Mouse (Mus musculus): ENCODE results near the gene Mrpl10. TPM values are rescaled to one million over a fixed set of nuclear protein-coding genes. Genes with fewer than 3 reads are reported as not detected.

The Mrpl10 gene
- total RNA-seq (2021): 10 to 100 TPM; 36.9 to 50.7 TPM
- long read RNA-seq, experiment 1, transcript Mrpl10-201 (5 exons, 1,708 nt): major isoform, 23 of 30 reads
- long read RNA-seq, experiment 1, partial matches to known transcripts: 2 of 30 reads
- long read RNA-seq, experiment 1, other reads (novel, unspliced or antisense): 5 of 30 reads
- long read RNA-seq, experiment 2, transcript Mrpl10-201 (5 exons, 1,708 nt): major isoform, 38 of 46 reads
- long read RNA-seq, experiment 2, partial matches to known transcripts: 0 of 46 reads
- long read RNA-seq, experiment 2, other reads (novel, unspliced or antisense): 8 of 46 reads

DNA sequence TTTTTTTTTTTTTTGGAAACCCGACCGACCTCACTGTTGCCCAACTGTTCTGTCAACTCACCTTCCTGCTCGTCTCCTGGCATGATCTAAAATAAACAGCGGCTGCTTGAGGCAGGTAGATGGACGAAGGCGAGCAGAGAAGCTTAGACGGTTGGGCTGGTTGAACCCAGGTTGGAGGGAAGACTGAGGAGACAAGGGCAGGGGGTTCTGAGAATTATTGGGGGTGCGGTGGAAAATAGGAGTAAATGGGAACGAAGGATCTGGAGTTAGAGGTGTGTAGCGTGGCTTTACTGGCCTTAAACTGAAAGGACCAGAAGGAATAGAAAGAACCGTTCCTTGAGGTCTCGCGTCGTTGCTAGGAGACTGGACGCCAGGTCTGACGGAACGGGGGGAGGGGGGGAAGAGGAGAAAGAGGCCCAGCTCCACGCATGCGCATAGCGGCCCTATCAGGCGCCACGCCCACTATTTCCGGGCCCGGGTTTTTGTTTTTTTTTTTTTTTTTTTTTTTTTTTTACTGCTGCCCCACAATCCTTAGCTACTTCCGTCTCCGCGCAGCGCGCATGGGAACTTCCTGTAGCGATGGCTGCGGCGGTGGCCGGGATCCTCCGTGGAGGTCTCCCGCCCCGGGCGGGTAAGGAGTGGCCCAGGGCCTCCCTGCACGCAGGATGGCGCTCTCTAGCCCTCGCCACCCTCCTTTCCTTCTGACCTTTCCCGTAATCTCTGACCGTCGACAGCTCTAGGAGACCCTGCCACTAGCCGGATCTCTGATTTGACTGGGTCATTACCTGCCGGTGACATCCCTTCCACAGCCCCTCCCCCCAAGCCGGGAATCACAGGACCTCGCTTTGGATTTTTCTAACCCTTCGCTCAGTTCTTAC lies at the start of gene Mrpl10, which contains the start of gene Lrrc46:
Gene Mrpl10 (plus strand): TSS at position 539 of the 878 bp plus-strand sequence.
Gene Lrrc46 (minus strand): TSS at position 386 of the 878 bp plus-strand sequence.
- H3K27ac ChIP-seq: peak within 1 kb of the TSS; percentile 96
- intact Hi-C loops (cut with DNase I): no loop called here
- TF ChIP-seq CTCF (IDR thresholded peaks at IDR 0.05): no peak
- H3K4me3 ChIP-seq: peak within 1 kb of the TSS; percentile 74
- DNase-seq: peak; percentile 93

DNA sequence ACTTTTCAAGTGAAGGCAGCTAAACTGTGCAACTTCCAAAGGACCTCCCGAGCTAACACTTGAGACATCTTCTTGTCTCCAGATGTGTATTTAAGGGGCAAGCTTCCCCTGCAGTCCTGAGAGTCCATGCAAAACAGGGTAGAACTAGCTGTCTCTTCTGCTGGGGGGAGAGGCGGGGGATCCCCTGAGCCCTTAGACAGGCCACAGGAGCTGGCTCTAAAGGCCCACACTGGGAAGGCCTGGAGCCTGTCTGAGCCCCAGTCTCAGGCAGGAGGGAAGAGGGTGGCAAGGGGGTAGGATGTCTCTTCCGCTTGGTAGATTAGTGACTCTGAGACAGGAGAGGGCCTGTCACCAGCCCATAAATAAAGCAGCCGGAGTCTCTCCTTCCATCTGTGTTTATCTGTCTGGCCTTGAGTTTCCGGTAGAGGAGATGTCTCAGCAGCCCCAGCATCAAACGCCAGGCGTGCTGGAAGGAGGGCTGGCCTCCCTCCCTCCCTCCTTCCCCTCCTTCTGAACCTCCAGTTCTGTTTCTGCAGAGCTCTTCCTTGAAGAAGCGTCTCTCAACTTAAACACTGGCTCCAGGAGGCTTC lies 48.5 kb upstream of the Mrpl10 start:
- DNase-seq: no peak
- intact Hi-C loops (cut with DNase I): no loop called here
- no peak overlapping the region for H3K4me3 ChIP-seq
- peak overlapping the region; percentile 38 for H3K27ac ChIP-seq
- TF ChIP-seq CTCF (IDR thresholded peaks at IDR 0.05): no peak

DNA sequence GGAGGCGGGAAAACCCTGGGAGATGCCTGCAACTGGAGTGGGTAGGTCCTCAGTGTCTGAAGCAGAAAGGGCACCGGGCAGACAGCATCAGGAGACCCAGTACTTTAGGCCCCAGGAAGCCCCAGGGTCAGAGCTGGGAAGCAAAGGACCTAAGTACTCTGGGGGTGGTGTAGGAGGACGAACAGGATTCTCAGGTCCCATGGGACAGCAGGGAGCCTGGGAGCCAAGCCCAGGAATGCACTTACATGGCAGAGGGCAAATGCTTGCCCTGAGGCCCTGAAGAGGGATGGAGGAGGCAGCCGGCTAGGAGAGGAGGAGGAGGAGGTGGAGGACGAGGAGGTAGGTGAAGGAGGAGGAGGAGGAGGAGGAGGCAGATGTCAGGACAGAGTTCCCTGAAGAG lies 46.3 kb upstream of the Mrpl10 start:
- Histone ChIP-seq H3K4me3 (no peak overlapping the region), H3K27ac (no peak overlapping the region)
- intact Hi-C loops (cut with DNase I): no loop called here
- DNase-seq: no peak
- no peak for TF ChIP-seq CTCF (IDR thresholded peaks at IDR 0.05)

- intact Hi-C loops (cut with DNase I): no loop called here
- DNase-seq: no peak
- TF ChIP-seq CTCF (IDR thresholded peaks at IDR 0.05): no peak
- no peak overlapping the region for H3K4me3 ChIP-seq
- H3K27ac ChIP-seq: no peak overlapping the region
These were observed 45.3 kb upstream of the Mrpl10 start for GRCm38 (mm10) chr11:96995836-96996772.

DNA sequence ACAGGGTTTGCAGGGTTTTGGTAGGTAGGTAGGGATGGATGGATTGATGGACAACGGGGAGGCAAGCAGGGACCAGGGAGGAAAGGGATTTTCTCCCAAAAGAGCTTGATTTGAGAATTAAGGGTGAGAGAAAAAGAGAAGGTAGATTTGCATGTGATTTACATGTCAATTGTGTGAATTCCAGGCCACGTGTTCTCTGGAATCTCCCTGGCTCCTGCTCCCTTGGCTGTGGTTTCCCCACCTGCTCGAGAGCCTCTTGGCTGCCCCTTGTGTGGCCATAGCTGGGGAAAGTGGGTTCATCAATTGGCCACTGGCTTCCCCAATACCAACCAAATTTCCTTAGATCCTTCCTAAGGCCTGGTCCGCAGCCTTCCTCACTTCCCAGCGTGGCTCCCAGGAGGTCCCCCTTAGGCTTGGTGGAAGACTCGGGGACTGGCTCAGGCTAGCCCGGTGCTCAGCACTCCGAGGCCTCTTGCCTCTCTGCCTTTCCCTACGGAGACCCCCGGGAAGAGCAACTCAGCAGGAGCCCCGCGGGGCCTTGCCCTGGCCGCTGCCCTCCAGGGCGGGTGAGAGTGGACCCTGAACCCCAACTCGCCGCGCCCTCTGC lies 44.5 kb upstream of the Mrpl10 start:
- no peak for DNase-seq
- peak overlapping the region; percentile 78 for H3K27ac ChIP-seq
- H3K4me3 ChIP-seq: peak overlapping the region; percentile 71

GRCm38 (mm10) chr11:96997380-96997956 lies 43.9 kb upstream of the Mrpl10 start:
- peak overlapping the region; percentile 71 for H3K4me3 ChIP-seq
- peak overlapping the region; percentile 78 for H3K27ac ChIP-seq
- intact Hi-C loops (cut with DNase I): no loop called here
- TF ChIP-seq CTCF (IDR thresholded peaks at IDR 0.05): no peak
- DNase-seq: peak; percentile 68

More for the DNA sequence above, 44.5 kb upstream of the Mrpl10 start:
- intact Hi-C loops (cut with DNase I): no loop called here
- no peak for TF ChIP-seq CTCF (IDR thresholded peaks at IDR 0.05)

DNA sequence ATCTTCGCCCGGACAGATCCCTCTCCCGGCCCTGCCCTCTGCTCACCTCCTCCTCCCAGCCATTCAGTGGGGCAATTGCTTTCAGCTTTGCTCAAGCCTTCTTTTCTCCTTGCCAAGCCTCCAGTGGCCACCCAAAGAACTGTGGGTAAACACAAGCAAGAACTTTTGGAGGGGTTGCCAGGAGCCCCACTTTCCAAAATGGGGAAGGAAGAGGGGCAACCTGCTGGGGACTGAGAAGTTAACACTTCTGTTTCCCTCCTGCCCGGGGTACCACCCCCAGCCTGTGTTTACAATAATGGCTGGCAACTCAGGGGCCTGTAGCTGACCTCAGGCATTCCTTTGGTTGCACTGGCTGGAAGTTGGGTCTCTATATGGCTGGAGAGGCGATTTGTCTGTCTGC lies 38.2 kb upstream of the Mrpl10 start:
- H3K4me3 ChIP-seq: no peak overlapping the region
- no peak overlapping the region for H3K27ac ChIP-seq
- DNase-seq: no peak
- TF ChIP-seq CTCF (IDR thresholded peaks at IDR 0.05): no peak
- intact Hi-C loops (cut with DNase I): no loop called here

- intact Hi-C loops (cut with DNase I): no loop called here
- TF ChIP-seq CTCF (IDR thresholded peaks at IDR 0.05): no peak
- Histone ChIP-seq H3K27ac (no peak overlapping the region), H3K4me3 (no peak overlapping the region)
- no peak for DNase-seq
These were observed 34.1 kb upstream of the Mrpl10 start for GRCm38 (mm10) chr11:97007093-97007794.

- intact Hi-C loops (cut with DNase I): no loop called here
- no peak for DNase-seq
- Histone ChIP-seq H3K27ac (no peak overlapping the region), H3K4me3 (no peak overlapping the region)
- no peak for TF ChIP-seq CTCF (IDR thresholded peaks at IDR 0.05)
These were observed 32.1 kb upstream of the Mrpl10 start for GRCm38 (mm10) chr11:97009198-97009790.

- DNase-seq: no peak
- no peak within 1 kb of the TSS for H3K27ac ChIP-seq
- no peak within 1 kb of the TSS for H3K4me3 ChIP-seq
- intact Hi-C loops (cut with DNase I): no loop called here
- TF ChIP-seq CTCF (IDR thresholded peaks at IDR 0.05): no peak
These were observed 28.2 kb upstream of the Mrpl10 start, which contains the start of gene Sp6 for GRCm38 (mm10) chr11:97013121-97013670. Gene Sp6 (plus strand): TSS chr11:97013394.
